In genomic region chr14:32817258-32817657, GRCm38 (mm10) we compare ENCODE assay signal across 17 mouse cellular contexts. TPM values are rescaled to one million over a fixed set of nuclear protein-coding genes. Genes with fewer than 3 reads are reported as not detected.
DNase-seq lines count a peak whose midpoint lies in the region; ATAC-seq and TF ChIP-seq lines count a peak whose summit lies in the region.
"Had no signal": no experiment of that assay in that cellular context is flagged by ENCODE, and none has a peak within 500 bp of the region (broad histone marks: within the 10 kb centered on the region; RNA-seq: fewer than 3 reads in every experiment).

No protein-coding gene starts in this region.

- no peaks in the 10 kb centered on the region for H3K36me3 ChIP-seq in lung, embryonic 14.5 days (ENCODE audit: insufficient read depth)
- H3K36me3 ChIP-seq in hindbrain, embryonic 10.5 days, result no peaks in the 10 kb centered on the region
- H3K36me3 ChIP-seq: neural tube, embryonic 13.5 days had no signal

- no peak for TF ChIP-seq CTCF in lung, embryonic 14.5 days (IDR thresholded peaks at IDR 0.05; ENCODE audit: low read depth)

- H3K9me3 ChIP-seq in lung, embryonic 14.5 days (ENCODE audit: low read depth, low read length), result no peaks in the 10 kb centered on the region
- H3K9me3 ChIP-seq in hindbrain, embryonic 10.5 days, result no peaks in the 10 kb centered on the region
- H3K9me3 ChIP-seq: neural tube, embryonic 13.5 days had no signal

- H3K9ac ChIP-seq in lung, embryonic 14.5 days, result no peak overlapping the region
- H3K9ac ChIP-seq: neural tube, embryonic 13.5 days had no signal

- peak; percentile 46 for ATAC-seq in lung, embryonic 14.5 days (ENCODE audit: insufficient read depth)
- ATAC-seq in granulocyte monocyte progenitor cell, adult 5-6 weeks (replicated peaks; ENCODE audit: poor library complexity, severe bottlenecking), result no peak
- ATAC-seq: forebrain, embryonic 16.5 days; inflammation-experienced regulatory T-cells, adult 6 months had no signal

- H3K4me2 ChIP-seq in lung, embryonic 14.5 days, result no peak overlapping the region
- H3K4me2 ChIP-seq: liver, embryonic 11.5 days; neural tube, embryonic 13.5 days had no signal

- DNase-seq in lung, embryonic 14.5 days, result peak; percentile 69
- DNase-seq in lung, postnatal 25 days (ENCODE audit: low spot score), result no peak
- DNase-seq in heart, adult 8-10 months (ENCODE audit: low spot score), result peak; percentile 9
- peak; percentile 77 for DNase-seq in heart, postnatal 4 days
- DNase-seq in layer of hippocampus, adult 11-12 months (ENCODE audit: low spot score), result no peak
- no peak for DNase-seq in hindbrain, embryonic 10.5 days (ENCODE audit: low spot score)
- DNase-seq: cerebellum, adult 8-10 months; kidney, postnatal 10 days had no signal

- no peak overlapping the region for H3K27ac ChIP-seq in lung, embryonic 14.5 days (ENCODE audit: low read depth)
- no peak overlapping the region for H3K27ac ChIP-seq in hindbrain, embryonic 10.5 days
- H3K27ac ChIP-seq: neural tube, embryonic 13.5 days had no signal

- H3K4me1 ChIP-seq in lung, embryonic 14.5 days (ENCODE audit: insufficient read depth), result peaks cover 9% of the 10 kb centered on the region; the same call in 1 of the 2 replicates
- H3K4me1 ChIP-seq in hindbrain, embryonic 10.5 days (replicated peaks), result peaks cover 4% of the 10 kb centered on the region

- WGBS in lung, embryonic 14.5 days, result 44% methylated on average over 7 of the region's 7 CpGs
- 75% methylated on average over 7 of the region's 7 CpGs for WGBS in hindbrain, embryonic 10.5 days

- H3K27me3 ChIP-seq in lung, embryonic 14.5 days (ENCODE audit: insufficient read depth, low read length), result no peaks in the 10 kb centered on the region
- H3K27me3 ChIP-seq in hindbrain, embryonic 10.5 days (ENCODE audit: insufficient read depth, poor library complexity, severe bottlenecking), result no peaks in the 10 kb centered on the region
- H3K27me3 ChIP-seq: neural tube, embryonic 13.5 days had no signal

- H3K4me3 ChIP-seq in lung, embryonic 14.5 days (ENCODE audit: low read depth, low read length), result no peak overlapping the region
- H3K4me3 ChIP-seq in hindbrain, embryonic 10.5 days, result no peak overlapping the region
- H3K4me3 ChIP-seq: neural tube, embryonic 13.5 days had no signal

RNA-seq across cellular contexts. Expression of gene Fam170b, which starts 16.5 kb away (rescaled TPM):
- polyA plus RNA-seq in lung, embryonic 14.5 days (2014; fragmentation: Nextera tagmentation; extraction: Ambion mirVana), result 0.17 TPM in 1 of 2 replicates, not detected in the other
- total RNA-seq in heart, adult 8-10 months (2022), result not detected
- total RNA-seq in heart, postnatal 4 days (2021), result under 1 TPM in 1 of 2 experiments, not detected in 1; 0.16 TPM
- polyA plus RNA-seq in hindbrain, embryonic 10.5 days (2016; fragmentation: Nextera tagmentation; extraction: Ambion mirVana), result not detected in 2 replicates
- total RNA-seq in granulocyte monocyte progenitor cell, adult 5-6 weeks (2014; fragmentation: Nextera tagmentation), result not detected in 2 replicates
- total RNA-seq in granulocyte monocyte progenitor cell, adult 5-6 weeks (2017), result not detected in 2 replicates
- total RNA-seq: layer of hippocampus, postnatal 10 days; left cerebral cortex, postnatal 36 days; megakaryocyte, adult 5-6 weeks had no signal
- polyA plus RNA-seq: forebrain, embryonic 16.5 days; inflammation-experienced regulatory T-cells, adult 6 months; liver, embryonic 11.5 days had no signal

RNA-seq across cellular contexts. Expression of gene Tmem273, which starts 31.5 kb away (rescaled TPM):
- polyA plus RNA-seq in lung, embryonic 14.5 days (2014; fragmentation: Nextera tagmentation; extraction: Ambion mirVana), result 1.1 and 1.4 TPM in 2 replicates
- total RNA-seq in heart, adult 8-10 months (2022), result 1 to 10 TPM in 2 of 4 experiments, under 1 TPM in 2; 0.19 to 1.9 (median 1.1) TPM
- under 1 TPM in 1 of 2 experiments, not detected in 1; 0.57 TPM for total RNA-seq in heart, postnatal 4 days (2021)
- 0.43 and 0.62 TPM in 2 replicates for polyA plus RNA-seq in hindbrain, embryonic 10.5 days (2016; fragmentation: Nextera tagmentation; extraction: Ambion mirVana)
- total RNA-seq in granulocyte monocyte progenitor cell, adult 5-6 weeks (2014; fragmentation: Nextera tagmentation), result 5.9 and 9.9 TPM in 2 replicates
- 13.4 and 15.6 TPM in 2 replicates for total RNA-seq in granulocyte monocyte progenitor cell, adult 5-6 weeks (2017)
- polyA plus RNA-seq: testis, adult 2 months had no signal

RNA-seq across cellular contexts. Expression of gene Vstm4, which starts 39.3 kb away (rescaled TPM):
- polyA plus RNA-seq in lung, embryonic 14.5 days (2014; fragmentation: Nextera tagmentation; extraction: Ambion mirVana), result 52.5 and 56.2 TPM in 2 replicates
- total RNA-seq in heart, adult 8-10 months (2022), result 1 to 10 TPM; 5.6 to 8.9 (median 7.5) TPM
- 10 to 100 TPM; 18.6 to 19.4 TPM for total RNA-seq in heart, postnatal 4 days (2021)
- polyA plus RNA-seq in hindbrain, embryonic 10.5 days (2016; fragmentation: Nextera tagmentation; extraction: Ambion mirVana), result 2.9 and 3.0 TPM in 2 replicates
- not detected in 2 replicates for total RNA-seq in granulocyte monocyte progenitor cell, adult 5-6 weeks (2014; fragmentation: Nextera tagmentation)
- total RNA-seq in granulocyte monocyte progenitor cell, adult 5-6 weeks (2017), result not detected in 2 replicates
- total RNA-seq: megakaryocyte, adult 5-6 weeks had no signal
- polyA plus RNA-seq: inflammation-experienced regulatory T-cells, adult 6 months had no signal

Comparison
In these comparisons a context has a peak if more than half of its experiments do, and no peak if none do; other contexts are left out.
1. DNase-seq: peak in lung, embryonic 14.5 days (single experiment), heart, adult 8-10 months (single experiment) and heart, postnatal 4 days (single experiment); none in lung, postnatal 25 days (single experiment), layer of hippocampus, adult 11-12 months (single experiment) and hindbrain, embryonic 10.5 days (single experiment).
2. RNA of gene Vstm4, which starts 39.3 kb away (total RNA-seq): 18.6 to 19.4 TPM in heart, postnatal 4 days and 5.6 to 8.9 TPM in heart, adult 8-10 months; not detected in granulocyte monocyte progenitor cell, adult 5-6 weeks; every median in the first group is over 4 times any median in the second.